Mouse (Mus musculus): ENCODE results near the gene Arrdc5.

DNA sequence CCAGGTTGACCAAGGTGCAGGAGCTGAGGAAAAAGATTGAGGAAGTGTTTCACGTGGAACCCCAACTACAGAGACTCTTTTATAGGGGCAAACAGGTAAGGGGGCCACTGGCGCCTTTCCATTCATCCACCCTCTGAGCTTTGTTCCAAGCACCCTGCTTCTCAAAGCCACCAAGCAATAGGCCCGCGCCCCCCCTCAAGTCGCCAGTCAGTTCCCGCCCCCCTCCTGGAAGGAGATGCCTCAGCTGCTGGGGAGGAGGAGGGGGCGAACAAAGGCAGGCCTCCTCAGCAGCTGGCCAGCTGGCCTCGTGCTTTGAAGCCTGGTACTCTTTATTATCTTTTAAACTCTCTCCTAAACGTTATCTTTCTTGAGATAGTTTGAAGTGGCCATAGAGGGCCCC, 5.1 kb upstream of the Arrdc5 start:
- no peak for TF ChIP-seq CTCF (IDR thresholded peaks at IDR 0.05; ENCODE audit: borderline replicate concordance, insufficient read depth, low read length)
- TF ChIP-seq POLR2A (IDR thresholded peaks at IDR 0.05; ENCODE audit: low read depth, low read length): no peak

All from embryonic fibroblast, embryonic 13.5 days (primary cell).